Mouse (Mus musculus): ENCODE measurements around the gene Them7. TPM values are rescaled to one million over a fixed set of nuclear protein-coding genes. Genes with fewer than 3 reads are reported as not detected.
A peak's percentile ranks its signal among the peaks of the same experiment; 100 is the strongest.

Them7 gene
- polyA plus RNA-seq, 1 experiment from 2014 or later: 0.63 TPM

- Histone ChIP-seq H3K9ac (no peak overlapping the region), H3K9me3 (no peaks in the 10 kb centered on the region), H3K4me1 (no peaks in the 10 kb centered on the region), H3K27me3 (replicated peaks) (no peaks in the 10 kb centered on the region), H3K36me3 (no peaks in the 10 kb centered on the region), H3K27ac (no peak overlapping the region), H3K4me2 (no peak overlapping the region), H3K4me3 (replicated peaks) (no peak overlapping the region)
- no peak for ATAC-seq (ENCODE audit: insufficient read depth, low FRiP score, low read depth)
- WGBS: 61% methylated on average over 2 of the region's 2 CpGs
Measured at GRCm38 (mm10) chr2:105237841-105238240, 13.7 kb downstream of the Them7 start.

DNA sequence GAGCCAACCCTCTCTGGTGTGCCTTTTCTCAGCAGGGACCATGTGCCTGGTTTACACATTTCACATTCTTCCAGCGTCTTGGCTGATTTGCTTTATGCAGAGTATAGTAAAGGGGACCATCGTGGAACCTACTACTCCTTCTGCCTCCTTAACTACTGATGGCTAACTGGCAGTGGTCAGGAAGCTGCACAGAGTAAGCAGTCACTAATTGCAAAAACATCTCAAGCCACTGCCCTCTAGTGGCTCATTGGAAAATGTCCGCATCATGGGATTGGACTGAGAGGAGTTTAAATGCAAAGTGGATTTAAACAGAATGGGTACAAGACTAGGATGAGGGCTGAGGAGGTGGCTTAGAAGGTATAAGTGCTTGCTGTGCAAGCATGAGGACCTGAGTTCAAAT, 14.7 kb downstream of the Them7 start:
- no peak overlapping the region for H3K27ac ChIP-seq
- no peaks in the 10 kb centered on the region for H3K27me3 ChIP-seq (replicated peaks)
- 17% methylated on average over 3 of the region's 3 CpGs for WGBS
- H3K9ac ChIP-seq: no peak overlapping the region
- no peak overlapping the region for H3K4me3 ChIP-seq (replicated peaks)
- H3K9me3 ChIP-seq: no peaks in the 10 kb centered on the region
- H3K4me2 ChIP-seq: no peak overlapping the region
- H3K36me3 ChIP-seq: no peaks in the 10 kb centered on the region
- H3K4me1 ChIP-seq: no peaks in the 10 kb centered on the region
- no peak for ATAC-seq (ENCODE audit: insufficient read depth, low FRiP score, low read depth)

DNA sequence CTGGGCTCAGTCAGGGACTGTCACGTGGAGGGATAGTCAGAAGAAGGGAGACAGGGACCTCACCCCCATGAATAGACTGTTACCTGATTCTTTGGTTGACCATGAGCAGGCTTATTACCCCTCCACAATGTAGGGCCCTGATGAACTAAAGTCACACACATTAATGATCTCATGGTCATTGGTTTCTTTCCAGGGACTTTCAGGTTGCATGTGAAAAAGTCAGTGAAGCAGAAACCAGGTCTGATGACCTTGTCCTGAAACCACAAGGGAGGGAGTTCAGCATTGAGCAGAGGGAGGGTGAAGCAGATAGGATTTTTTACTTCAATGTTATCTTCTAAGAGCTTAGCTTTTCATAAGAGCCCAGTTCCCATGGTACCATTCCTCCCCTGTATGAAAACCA, 16.5 kb downstream of the Them7 start:
- H3K4me1 ChIP-seq: no peaks in the 10 kb centered on the region
- H3K27ac ChIP-seq: no peak overlapping the region
- 52% methylated on average over 1 of the region's 1 CpGs for WGBS

DNA sequence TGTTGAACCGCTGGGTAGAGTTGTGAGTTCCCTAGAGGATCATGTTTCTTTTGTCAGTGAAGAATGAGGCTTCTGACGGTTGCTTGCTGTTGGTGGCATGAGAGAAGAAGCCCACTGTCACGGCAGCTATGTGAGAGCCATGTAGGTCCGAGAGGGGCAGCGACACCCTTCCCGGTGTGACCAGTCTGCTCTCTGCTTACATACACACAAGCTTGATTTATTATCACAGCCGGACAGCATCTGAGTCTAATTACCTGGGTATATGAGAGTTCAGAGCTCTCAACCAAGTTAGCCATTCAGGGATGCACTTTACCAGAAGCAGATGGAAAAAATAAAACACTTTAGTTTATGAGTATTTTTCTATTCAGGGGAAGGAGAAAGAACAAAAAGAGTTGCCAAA, 18.8 kb downstream of the Them7 start:
- no peak overlapping the region for H3K27ac ChIP-seq
- 38% methylated on average over 7 of the region's 7 CpGs for WGBS
- ATAC-seq (ENCODE audit: insufficient read depth, low FRiP score, low read depth): no peak

More for the DNA sequence above, 16.5 kb downstream of the Them7 start:
- Histone ChIP-seq H3K4me3 (replicated peaks) (no peak overlapping the region), H3K9ac (no peak overlapping the region), H3K4me2 (no peak overlapping the region), H3K27me3 (replicated peaks) (no peaks in the 10 kb centered on the region), H3K9me3 (no peaks in the 10 kb centered on the region), H3K36me3 (no peaks in the 10 kb centered on the region)
- no peak for ATAC-seq (ENCODE audit: insufficient read depth, low FRiP score, low read depth)

DNA sequence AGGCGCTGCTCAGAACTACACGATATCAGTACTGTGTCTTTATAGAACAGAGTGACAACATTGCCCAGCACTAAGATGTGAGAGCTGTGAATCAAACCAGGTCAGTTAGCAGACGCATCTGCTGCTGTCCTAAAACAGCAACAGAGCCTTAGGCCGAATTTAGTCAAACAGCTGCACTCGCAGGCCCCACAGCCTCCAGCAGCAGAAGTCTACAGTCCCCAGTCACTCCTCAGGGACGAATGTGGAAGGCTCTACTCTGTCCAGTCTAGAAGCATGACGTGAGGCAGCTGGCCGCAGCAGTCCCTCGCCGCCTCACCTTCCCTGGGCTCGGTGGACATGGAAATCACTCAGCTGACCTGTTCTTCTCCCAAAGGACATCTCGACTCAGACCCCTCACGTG, 20.6 kb downstream of the Them7 start:
- H3K27ac ChIP-seq: no peak overlapping the region
- H3K9ac ChIP-seq: no peak overlapping the region
- no peaks in the 10 kb centered on the region for H3K9me3 ChIP-seq
- ATAC-seq (ENCODE audit: insufficient read depth, low FRiP score, low read depth): no peak
- H3K4me3 ChIP-seq (replicated peaks): no peak overlapping the region
- H3K4me1 ChIP-seq: no peaks in the 10 kb centered on the region
- no peak overlapping the region for H3K4me2 ChIP-seq
- no peaks in the 10 kb centered on the region for H3K27me3 ChIP-seq (replicated peaks)
- WGBS: 60% methylated on average over 13 of the region's 13 CpGs
- no peaks in the 10 kb centered on the region for H3K36me3 ChIP-seq

More for the DNA sequence above, 18.8 kb downstream of the Them7 start:
- Histone ChIP-seq H3K9ac (no peak overlapping the region), H3K4me1 (no peaks in the 10 kb centered on the region), H3K36me3 (no peaks in the 10 kb centered on the region), H3K4me3 (replicated peaks) (no peak overlapping the region), H3K27me3 (replicated peaks) (no peaks in the 10 kb centered on the region), H3K9me3 (no peaks in the 10 kb centered on the region), H3K4me2 (no peak overlapping the region)

GRCm38 (mm10) chr2:105251978-105252377, 27.9 kb downstream of the Them7 start:
- no peaks in the 10 kb centered on the region for H3K4me1 ChIP-seq
- H3K36me3 ChIP-seq: no peaks in the 10 kb centered on the region
- no peak overlapping the region for H3K4me2 ChIP-seq
- no peak overlapping the region for H3K4me3 ChIP-seq (replicated peaks)
- ATAC-seq (ENCODE audit: insufficient read depth, low FRiP score, low read depth): no peak
- 70% methylated on average over 3 of the region's 3 CpGs for WGBS
- H3K9ac ChIP-seq: no peak overlapping the region
- H3K9me3 ChIP-seq: no peaks in the 10 kb centered on the region
- no peaks in the 10 kb centered on the region for H3K27me3 ChIP-seq (replicated peaks)
- H3K27ac ChIP-seq: no peak overlapping the region

- Histone ChIP-seq H3K4me2 (no peak overlapping the region), H3K27ac (no peak overlapping the region), H3K4me1 (no peaks in the 10 kb centered on the region), H3K9ac (no peak overlapping the region), H3K36me3 (no peaks in the 10 kb centered on the region), H3K27me3 (replicated peaks) (no peaks in the 10 kb centered on the region), H3K4me3 (replicated peaks) (no peak overlapping the region), H3K9me3 (no peaks in the 10 kb centered on the region)
- WGBS: 58% methylated on average over 7 of the region's 7 CpGs
- ATAC-seq (ENCODE audit: insufficient read depth, low FRiP score, low read depth): peak; percentile 79; the same call in 1 of the 2 replicates
Measured at GRCm38 (mm10) chr2:105252824-105253223, 28.7 kb downstream of the Them7 start.

GRCm38 (mm10) chr2:105255457-105255856, 31.3 kb downstream of the Them7 start:
- no peaks in the 10 kb centered on the region for H3K4me1 ChIP-seq
- H3K4me3 ChIP-seq (replicated peaks): no peak overlapping the region
- H3K27ac ChIP-seq: no peak overlapping the region
- no peak for ATAC-seq (ENCODE audit: insufficient read depth, low FRiP score, low read depth)
- H3K27me3 ChIP-seq (replicated peaks): no peaks in the 10 kb centered on the region
- no peaks in the 10 kb centered on the region for H3K9me3 ChIP-seq
- H3K36me3 ChIP-seq: no peaks in the 10 kb centered on the region
- H3K9ac ChIP-seq: no peak overlapping the region
- no peak overlapping the region for H3K4me2 ChIP-seq
- WGBS: 46% methylated on average over 4 of the region's 4 CpGs

GRCm38 (mm10) chr2:105256427-105257071, 32.4 kb downstream of the Them7 start:
- no peak overlapping the region for H3K4me3 ChIP-seq (replicated peaks)
- WGBS: 56% methylated on average over 2 of the region's 2 CpGs
- no peak overlapping the region for H3K27ac ChIP-seq
- no peak overlapping the region for H3K4me2 ChIP-seq
- H3K9me3 ChIP-seq: no peaks in the 10 kb centered on the region
- no peaks in the 10 kb centered on the region for H3K4me1 ChIP-seq
- H3K27me3 ChIP-seq (replicated peaks): no peaks in the 10 kb centered on the region
- no peaks in the 10 kb centered on the region for H3K36me3 ChIP-seq
- no peak for ATAC-seq (ENCODE audit: insufficient read depth, low FRiP score, low read depth)
- H3K9ac ChIP-seq: no peak overlapping the region

DNA sequence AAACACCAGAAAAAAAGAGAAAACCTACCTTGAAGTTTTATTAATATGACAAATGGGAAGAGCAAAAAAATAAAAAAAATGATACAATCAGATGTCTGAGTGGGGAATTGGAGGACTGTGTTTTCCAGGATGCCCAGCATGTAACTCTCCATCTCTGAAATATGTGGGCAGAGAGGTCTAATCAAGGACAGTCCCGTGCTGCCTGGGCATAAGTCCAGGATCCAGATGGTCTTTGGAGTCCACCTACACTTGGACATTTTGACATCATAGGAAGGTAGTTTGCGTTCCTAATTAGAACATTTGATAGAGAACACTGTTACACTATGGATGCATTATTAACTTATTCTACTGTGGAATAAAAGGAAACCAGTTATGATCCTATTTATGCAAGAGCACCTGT, 33.3 kb downstream of the Them7 start:
- ATAC-seq (ENCODE audit: insufficient read depth, low FRiP score, low read depth): no peak
- Histone ChIP-seq H3K9ac (no peak overlapping the region), H3K4me3 (replicated peaks) (no peak overlapping the region), H3K9me3 (no peaks in the 10 kb centered on the region), H3K36me3 (no peaks in the 10 kb centered on the region), H3K4me2 (no peak overlapping the region), H3K4me1 (no peaks in the 10 kb centered on the region), H3K27ac (no peak overlapping the region), H3K27me3 (replicated peaks) (no peaks in the 10 kb centered on the region)
- 73% methylated on average over 2 of the region's 2 CpGs for WGBS

GRCm38 (mm10) chr2:105261335-105261734, 37.2 kb downstream of the Them7 start:
- no peaks in the 10 kb centered on the region for H3K27me3 ChIP-seq (replicated peaks)
- no peaks in the 10 kb centered on the region for H3K4me1 ChIP-seq
- no peak overlapping the region for H3K9ac ChIP-seq
- no peak overlapping the region for H3K4me2 ChIP-seq
- H3K4me3 ChIP-seq (replicated peaks): no peak overlapping the region
- H3K27ac ChIP-seq: no peak overlapping the region
- no peak for ATAC-seq (ENCODE audit: insufficient read depth, low FRiP score, low read depth)
- no peaks in the 10 kb centered on the region for H3K9me3 ChIP-seq
- no peaks in the 10 kb centered on the region for H3K36me3 ChIP-seq
- WGBS: 90% methylated on average over 11 of the region's 11 CpGs

GRCm38 (mm10) chr2:105263219-105263618, 39.1 kb downstream of the Them7 start:
- no peaks in the 10 kb centered on the region for H3K4me1 ChIP-seq
- no peaks in the 10 kb centered on the region for H3K27me3 ChIP-seq (replicated peaks)
- no peak overlapping the region for H3K4me2 ChIP-seq
- no peak overlapping the region for H3K9ac ChIP-seq
- no peaks in the 10 kb centered on the region for H3K9me3 ChIP-seq
- no peak overlapping the region for H3K27ac ChIP-seq
- no peaks in the 10 kb centered on the region for H3K36me3 ChIP-seq
- ATAC-seq (ENCODE audit: insufficient read depth, low FRiP score, low read depth): no peak
- WGBS: 42% methylated on average over 2 of the region's 2 CpGs
- H3K4me3 ChIP-seq (replicated peaks): no peak overlapping the region

All from stomach, embryonic 15.5 days (tissue).